Mouse (Mus musculus): Measurements from ENCODE around the gene Smg5. TPM values are rescaled to one million over a fixed set of nuclear protein-coding genes. Genes with fewer than 3 reads are reported as not detected.
A peak's percentile ranks its signal among the peaks of the same experiment; 100 is the strongest.
"Not testable (repeated sequence)": the region's sequence is repeated elsewhere in the genome, so short reads cannot be mapped to it uniquely, and the experiment has no call there.

Gene Smg5
- polyA plus RNA-seq, 1 experiment from 2014 or later, result 33.6 TPM

GRCm38 (mm10) chr3:88375750-88376626 is 39.9 kb downstream of the Smg5 start:
- Histone ChIP-seq H3K4me3 (ENCODE audit: low read depth, low read length) (peak overlapping the region; percentile 24), H3K4me2 (ENCODE audit: low read depth, low read length) (peak overlapping the region; percentile 49), H3K9ac (ENCODE audit: low read depth, low read length) (peak overlapping the region; percentile 47), H3K27ac (replicated peaks; ENCODE audit: low read depth, low read length) (0 out of 2 replicates have a peak overlapping the region, but pooled peaks have one; percentile 21)
- WGBS, result 8% methylated on average over 16 of the region's 19 CpGs
- not testable (repeated sequence) for H3K27me3 ChIP-seq (replicated peaks; ENCODE audit: control insufficient read depth, insufficient read depth, low read length); H3K36me3 ChIP-seq (ENCODE audit: control insufficient read depth, insufficient read depth, low read length); H3K9me3 ChIP-seq (ENCODE audit: control insufficient read depth, low read length); H3K4me1 ChIP-seq (ENCODE audit: control insufficient read depth, insufficient read depth, low read length)
- ATAC-seq (ENCODE audit: low read depth) (peak; percentile 96), DNase-seq (ENCODE audit: low spot score) (peak; percentile 79)

- not testable (repeated sequence) for H3K27ac ChIP-seq (replicated peaks; ENCODE audit: low read depth, low read length); DNase-seq (ENCODE audit: low spot score); H3K9me3 ChIP-seq (ENCODE audit: control insufficient read depth, low read length); H3K4me1 ChIP-seq (ENCODE audit: control insufficient read depth, insufficient read depth, low read length); H3K36me3 ChIP-seq (ENCODE audit: control insufficient read depth, insufficient read depth, low read length); H3K27me3 ChIP-seq (replicated peaks; ENCODE audit: control insufficient read depth, insufficient read depth, low read length)
- WGBS, result 21% methylated on average over 4 of the region's 7 CpGs
- peak overlapping the region; percentile 49 for H3K4me2 ChIP-seq (ENCODE audit: low read depth, low read length)
- H3K4me3 ChIP-seq (ENCODE audit: low read depth, low read length), result peak overlapping the region; percentile 24; the same call in 1 of the 2 replicates
- H3K9ac ChIP-seq (ENCODE audit: low read depth, low read length), result peak overlapping the region; percentile 47; the same call in 1 of the 2 replicates
- peak; percentile 38 for ATAC-seq (ENCODE audit: low read depth)
Observed at GRCm38 (mm10) chr3:88376644-88377043, 40.6 kb downstream of the Smg5 start.

- H3K9me3 ChIP-seq (ENCODE audit: control insufficient read depth, low read length); H3K4me2 ChIP-seq (ENCODE audit: low read depth, low read length); H3K4me1 ChIP-seq (ENCODE audit: control insufficient read depth, insufficient read depth, low read length); DNase-seq (ENCODE audit: low spot score); H3K36me3 ChIP-seq (ENCODE audit: control insufficient read depth, insufficient read depth, low read length); H3K9ac ChIP-seq (ENCODE audit: low read depth, low read length); H3K4me3 ChIP-seq (ENCODE audit: low read depth, low read length); H3K27me3 ChIP-seq (replicated peaks; ENCODE audit: control insufficient read depth, insufficient read depth, low read length); H3K27ac ChIP-seq (replicated peaks; ENCODE audit: low read depth, low read length); ATAC-seq (ENCODE audit: low read depth): not testable (repeated sequence)
- WGBS, result 70% methylated on average over 4 of the region's 5 CpGs
Observed at GRCm38 (mm10) chr3:88378599-88378998, 42.5 kb downstream of the Smg5 start, which contains the start of gene Bglap2. Gene Bglap2, minus strand, starts transcription at chr3:88378699.

GRCm38 (mm10) chr3:88381389-88382315 is 45.6 kb downstream of the Smg5 start:
- H3K4me2 ChIP-seq (ENCODE audit: low read depth, low read length), result peak overlapping the region; percentile 54
- WGBS, result 9% methylated on average over 16 of the region's 22 CpGs
- H3K9ac ChIP-seq (ENCODE audit: low read depth, low read length); H3K27me3 ChIP-seq (replicated peaks; ENCODE audit: control insufficient read depth, insufficient read depth, low read length); H3K9me3 ChIP-seq (ENCODE audit: control insufficient read depth, low read length); H3K36me3 ChIP-seq (ENCODE audit: control insufficient read depth, insufficient read depth, low read length); H3K4me1 ChIP-seq (ENCODE audit: control insufficient read depth, insufficient read depth, low read length): not testable (repeated sequence)
- peak overlapping the region; percentile 39; the same call in 1 of the 2 replicates for H3K27ac ChIP-seq (replicated peaks; ENCODE audit: low read depth, low read length)
- peak overlapping the region; percentile 24 for H3K4me3 ChIP-seq (ENCODE audit: low read depth, low read length)
- ATAC-seq (ENCODE audit: low read depth) (peak; percentile 93), DNase-seq (ENCODE audit: low spot score) (peak; percentile 83)

GRCm38 (mm10) chr3:88382383-88382782 is 46.3 kb downstream of the Smg5 start:
- not testable (repeated sequence) for ATAC-seq (ENCODE audit: low read depth); H3K4me3 ChIP-seq (ENCODE audit: low read depth, low read length); H3K4me1 ChIP-seq (ENCODE audit: control insufficient read depth, insufficient read depth, low read length); H3K27me3 ChIP-seq (replicated peaks; ENCODE audit: control insufficient read depth, insufficient read depth, low read length); H3K9ac ChIP-seq (ENCODE audit: low read depth, low read length); DNase-seq (ENCODE audit: low spot score); H3K9me3 ChIP-seq (ENCODE audit: control insufficient read depth, low read length); H3K36me3 ChIP-seq (ENCODE audit: control insufficient read depth, insufficient read depth, low read length); H3K27ac ChIP-seq (replicated peaks; ENCODE audit: low read depth, low read length)
- 17% methylated on average over 1 of the region's 7 CpGs for WGBS
- H3K4me2 ChIP-seq (ENCODE audit: low read depth, low read length), result peak overlapping the region; percentile 54

- Histone ChIP-seq H3K4me1 (ENCODE audit: control insufficient read depth, insufficient read depth, low read length) (no peaks in the 10 kb centered on the region), H3K9me3 (ENCODE audit: control insufficient read depth, low read length) (no peaks in the 10 kb centered on the region), H3K9ac (ENCODE audit: low read depth, low read length) (no peak within 1 kb of the TSS), H3K36me3 (ENCODE audit: control insufficient read depth, insufficient read depth, low read length) (no peaks in the 10 kb centered on the region), H3K4me3 (ENCODE audit: low read depth, low read length) (no peak within 1 kb of the TSS), H3K27me3 (replicated peaks; ENCODE audit: control insufficient read depth, insufficient read depth, low read length) (no peaks in the 10 kb centered on the region), H3K27ac (replicated peaks; ENCODE audit: low read depth, low read length) (no peak within 1 kb of the TSS), H3K4me2 (ENCODE audit: low read depth, low read length) (no peak within 1 kb of the TSS)
- 72% methylated on average over 5 of the region's 5 CpGs for WGBS
- no peak for ATAC-seq (ENCODE audit: low read depth)
- DNase-seq (ENCODE audit: low spot score), result no peak
Observed at GRCm38 (mm10) chr3:88384364-88384763, 48.3 kb downstream of the Smg5 start, which contains the start of gene Bglap. Gene Bglap, minus strand, starts transcription at chr3:88384464.

- Histone ChIP-seq H3K27me3 (replicated peaks; ENCODE audit: control insufficient read depth, insufficient read depth, low read length) (no peaks in the 10 kb centered on the region), H3K36me3 (ENCODE audit: control insufficient read depth, insufficient read depth, low read length) (0 out of 2 replicates have a peak, but pooled peaks cover 26% of the 10 kb centered on the region), H3K4me1 (ENCODE audit: control insufficient read depth, insufficient read depth, low read length) (no peaks in the 10 kb centered on the region), H3K4me3 (ENCODE audit: low read depth, low read length) (no peak overlapping the region), H3K9ac (ENCODE audit: low read depth, low read length) (no peak overlapping the region), H3K9me3 (ENCODE audit: control insufficient read depth, low read length) (no peaks in the 10 kb centered on the region), H3K27ac (replicated peaks; ENCODE audit: low read depth, low read length) (no peak overlapping the region), H3K4me2 (ENCODE audit: low read depth, low read length) (no peak overlapping the region)
- peak; percentile 41 for ATAC-seq (ENCODE audit: low read depth)
- no peak for DNase-seq (ENCODE audit: low spot score)
- WGBS, result 86% methylated on average over 9 of the region's 9 CpGs
Observed at GRCm38 (mm10) chr3:88393776-88394375, 57.8 kb downstream of the Smg5 start.

- peak; percentile 14 for DNase-seq (ENCODE audit: low spot score)
- WGBS, result 94% methylated on average over 6 of the region's 6 CpGs
Observed at GRCm38 (mm10) chr3:88395288-88395687, 59.2 kb downstream of the Smg5 start.

More at GRCm38 (mm10) chr3:88395288-88395687, 59.2 kb downstream of the Smg5 start:
- Histone ChIP-seq H3K9me3 (ENCODE audit: control insufficient read depth, low read length) (no peaks in the 10 kb centered on the region), H3K36me3 (ENCODE audit: control insufficient read depth, insufficient read depth, low read length) (0 out of 2 replicates have a peak, but pooled peaks cover 31% of the 10 kb centered on the region), H3K4me2 (ENCODE audit: low read depth, low read length) (no peak overlapping the region), H3K9ac (ENCODE audit: low read depth, low read length) (no peak overlapping the region), H3K27me3 (replicated peaks; ENCODE audit: control insufficient read depth, insufficient read depth, low read length) (no peaks in the 10 kb centered on the region), H3K4me1 (ENCODE audit: control insufficient read depth, insufficient read depth, low read length) (no peaks in the 10 kb centered on the region), H3K27ac (replicated peaks; ENCODE audit: low read depth, low read length) (no peak overlapping the region), H3K4me3 (ENCODE audit: low read depth, low read length) (no peak overlapping the region)
- peak; percentile 16; the same call in 1 of the 2 replicates for ATAC-seq (ENCODE audit: low read depth)
